Mouse (Mus musculus) liver, embryonic 16.5 days (tissue): ENCODE results near the gene Atrip. TPM values are rescaled to one million over a fixed set of nuclear protein-coding genes. Genes with fewer than 3 reads are reported as not detected.
A peak's percentile ranks its signal among the peaks of the same experiment; 100 is the strongest.

ENCODE experiments used
- ATAC-seq: fragments of 200-750 bp; cut with Nextera tagmentation; 2 replicates; pipeline ENCODE4 v1.8.0; 2017; ENCODE audit warnings: low read depth, mild to moderate bottlenecking, moderate number of reproducible peaks, moderate library complexity
- H3K27ac ChIP-seq: fragments of 300-500 bp; sonication (generic); 2 replicates; pipeline ENCODE4 v1.5.1; 2014; ENCODE audit warnings: mild to moderate bottlenecking, low read length
- H3K27me3 ChIP-seq: fragments of 300-500 bp; sonication (generic); 2 replicates; pipeline ENCODE4 v1.6.1; 2014; ENCODE audit warnings: low read depth, low read length, mixed read lengths; ENCODE audit not compliant: control insufficient read depth, insufficient read depth
- H3K36me3 ChIP-seq: fragments of 300-500 bp; sonication (generic); 2 replicates; pipeline ENCODE4 v1.6.1; 2014; ENCODE audit warnings: mild to moderate bottlenecking; ENCODE audit not compliant: control insufficient read depth, insufficient read depth
- H3K4me1 ChIP-seq: fragments of 300-500 bp; sonication (generic); 2 replicates; pipeline ENCODE4 v1.6.1; 2014; ENCODE audit warnings: low read depth, low read length, mixed read lengths; ENCODE audit not compliant: control insufficient read depth
- H3K4me2 ChIP-seq: fragments of 300-500 bp; sonication (generic); 2 replicates; pipeline ENCODE4 v1.6.1; 2014; ENCODE audit warnings: low read depth, low read length, mixed read lengths
- H3K4me3 ChIP-seq: fragments of 300-500 bp; sonication (generic); 2 replicates; pipeline ENCODE4 v1.5.1; 2014; ENCODE audit warnings: low read depth, mild to moderate bottlenecking, low read length
- H3K9ac ChIP-seq: fragments of 300-500 bp; sonication (generic); 2 replicates; pipeline ENCODE4 v1.6.1; 2014; ENCODE audit warnings: low read depth, low read length
- H3K9me3 ChIP-seq: fragments of 300-500 bp; sonication (generic); replicated peaks from 2 replicates; pipeline ENCODE4 v1.6.1; 2016; ENCODE audit warnings: low read length; ENCODE audit not compliant: control insufficient read depth
- WGBS: fragments of 180-500 bp; shearing (Covaris S2); extraction: QIAGEN DNeasy Blood & Tissue Kit; methylation state at CpG from one replicate; pipeline ENCODE4 v1.1.7; 2014; ENCODE audit not compliant: insufficient replicate concordance; 5-methylcytosine and 5-hydroxymethylcytosine counted together
- polyA plus RNA-seq: library from polyadenylated mRNA; unstranded; fragments of >200 nt; fragmentation: Nextera tagmentation; extraction: Ambion mirVana; gene quantifications from 2 replicates; pipeline ENCODE4 v1.2.1, GENCODE M21; 2015

Gene Atrip
- polyA plus RNA-seq, 1 experiment from 2014 or later: 8.8 TPM

DNA sequence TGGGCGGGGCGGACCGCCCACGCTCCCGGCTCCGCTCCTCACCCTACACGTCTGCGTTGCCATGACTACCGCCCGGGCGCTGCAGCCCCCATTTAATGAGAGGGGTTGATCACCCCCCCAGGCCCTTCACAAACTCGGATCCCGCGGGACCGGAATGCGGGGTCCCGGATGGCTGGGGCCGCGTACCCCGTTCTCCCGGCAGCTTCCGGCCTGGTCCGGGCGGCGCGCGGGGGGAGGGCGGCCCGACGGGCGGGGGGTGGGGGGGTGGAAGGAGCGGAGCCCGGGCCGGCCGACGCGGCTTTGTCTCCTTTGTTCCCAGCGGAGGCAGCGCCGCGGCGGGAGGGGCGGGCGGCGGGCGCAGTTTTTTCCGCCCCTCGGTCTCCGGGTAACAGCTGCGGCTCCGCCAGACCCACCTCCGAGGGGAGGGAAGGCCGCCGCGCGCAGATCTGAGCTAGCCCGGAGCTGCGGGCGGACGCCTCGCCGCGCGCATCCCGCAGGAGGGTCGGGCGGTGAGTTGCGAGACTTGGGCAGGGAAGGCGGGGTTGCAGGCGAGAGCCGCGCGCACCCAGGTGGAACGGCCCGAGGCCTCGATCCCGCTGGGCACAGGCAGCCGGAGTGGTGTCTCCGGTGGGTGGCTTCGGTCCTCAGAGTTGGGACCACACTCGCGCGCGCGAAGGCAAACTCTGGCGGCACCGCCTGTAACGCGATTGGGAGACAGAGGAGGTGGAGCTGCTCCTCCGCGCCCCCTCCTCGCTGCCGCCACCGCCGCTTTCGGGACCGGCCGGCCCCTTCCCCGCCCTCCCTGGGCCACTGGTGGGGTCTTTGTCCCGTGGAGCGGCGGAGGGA is 21.4 kb upstream of the Atrip start, which contains the start of gene Plxnb1:
Plxnb1 (plus strand) TSS at position 253 of the 846 bp plus-strand sequence.
- peak; percentile 28 for ATAC-seq
- under 1% methylated on average over 79 of the region's 102 CpGs for WGBS

DNA sequence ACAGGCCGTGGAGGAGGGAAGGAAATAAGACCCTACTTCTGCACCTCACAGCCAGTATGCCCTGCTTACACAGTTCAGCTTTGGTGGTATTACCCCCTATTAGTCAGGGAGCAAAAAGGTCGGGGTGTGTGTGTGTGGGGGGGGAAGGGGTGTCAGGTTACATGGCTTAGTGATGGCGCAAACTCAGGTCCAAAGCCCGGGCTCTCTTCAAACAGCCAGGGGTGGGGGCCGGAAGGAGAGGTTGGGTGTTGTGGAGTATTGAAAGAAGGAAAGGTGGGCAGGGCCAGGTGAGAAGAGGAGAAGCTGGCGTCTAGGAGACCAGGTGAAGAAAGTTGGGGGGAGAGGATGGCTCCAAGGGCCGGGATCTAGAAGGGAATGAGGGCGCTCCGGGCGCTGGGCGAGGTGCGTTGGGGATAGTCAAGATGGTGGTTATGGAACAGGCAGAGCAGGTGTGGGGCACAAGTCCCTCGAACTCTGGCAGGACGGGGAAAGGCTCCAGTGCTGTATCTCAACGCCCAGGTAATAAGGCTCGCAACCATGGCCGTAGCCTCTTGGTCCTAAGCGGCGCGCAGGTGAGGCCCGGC is 20.7 kb upstream of the Atrip start:
- Histone ChIP-seq H3K27me3 (peaks cover 37% of the 10 kb centered on the region), H3K9ac (peak overlapping the region; percentile 58), H3K36me3 (no peaks in the 10 kb centered on the region; the same call in 1 of the 2 replicates), H3K9me3 (no peaks in the 10 kb centered on the region), H3K27ac (peak overlapping the region; percentile 81), H3K4me3 (peak overlapping the region; percentile 59), H3K4me2 (peak overlapping the region; percentile 62), H3K4me1 (peaks cover 3% of the 10 kb centered on the region)
- WGBS: 4% methylated on average over 21 of the region's 21 CpGs
- ATAC-seq: peak; percentile 68

More for the DNA sequence above, 21.4 kb upstream of the Atrip start, which contains the start of gene Plxnb1:
- Histone ChIP-seq H3K4me2 (peak within 1 kb of the TSS; percentile 62), H3K9ac (peak within 1 kb of the TSS; percentile 58), H3K4me1 (peaks cover 3% of the 10 kb centered on the region), H3K27me3 (peaks cover 37% of the 10 kb centered on the region), H3K36me3 (no peaks in the 10 kb centered on the region; the same call in 1 of the 2 replicates), H3K4me3 (peak within 1 kb of the TSS; percentile 59), H3K27ac (peak within 1 kb of the TSS; percentile 81), H3K9me3 (no peaks in the 10 kb centered on the region)

DNA sequence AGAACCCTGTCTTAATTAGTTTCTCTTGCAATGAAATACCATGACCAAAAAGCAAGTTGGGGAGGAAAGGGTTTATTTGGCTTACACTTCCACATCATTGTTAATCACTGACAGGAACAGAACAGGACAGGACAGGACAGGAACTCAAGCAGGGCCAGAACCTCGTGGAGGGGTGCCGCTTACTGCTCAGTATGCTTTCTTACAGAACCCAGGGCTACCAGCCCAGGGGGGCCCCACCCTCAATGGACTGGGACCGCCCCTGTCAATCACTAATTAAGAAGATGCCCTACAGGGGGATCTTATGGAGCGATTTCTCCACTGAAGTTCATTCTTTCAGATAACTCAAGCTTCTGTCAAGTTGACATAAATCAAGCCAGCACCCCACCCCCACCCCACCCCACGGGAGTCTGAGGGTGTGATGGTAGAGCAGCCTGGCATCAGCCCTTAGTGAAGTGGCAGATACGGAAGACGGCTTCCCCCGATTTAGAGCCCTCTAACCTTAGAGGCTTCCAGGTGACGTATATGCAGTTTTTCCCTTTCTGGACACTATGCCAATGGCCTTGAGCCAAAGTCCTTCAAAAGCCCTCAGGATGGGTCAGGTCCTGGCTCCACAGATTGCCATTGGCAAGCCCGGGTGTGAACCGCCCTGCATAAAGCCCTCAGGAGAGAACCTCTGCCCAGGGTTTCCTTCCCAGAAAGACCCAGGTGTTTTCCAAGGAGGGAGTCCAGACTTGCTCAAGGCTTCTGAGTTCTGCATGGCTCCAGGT is 20.0 kb upstream of the Atrip start:
- H3K9ac ChIP-seq: peak overlapping the region; percentile 4; the same call in 1 of the 2 replicates
- ATAC-seq: no peak
- peak overlapping the region; percentile 7; the same call in 1 of the 2 replicates for H3K4me3 ChIP-seq
- peaks cover 3% of the 10 kb centered on the region for H3K4me1 ChIP-seq
- H3K9me3 ChIP-seq: no peaks in the 10 kb centered on the region
- peaks cover 37% of the 10 kb centered on the region for H3K27me3 ChIP-seq
- H3K27ac ChIP-seq: peak overlapping the region; percentile 79
- WGBS: 35% methylated on average over 11 of the region's 11 CpGs
- H3K36me3 ChIP-seq: no peaks in the 10 kb centered on the region; the same call in 1 of the 2 replicates
- peak overlapping the region; percentile 40 for H3K4me2 ChIP-seq

DNA sequence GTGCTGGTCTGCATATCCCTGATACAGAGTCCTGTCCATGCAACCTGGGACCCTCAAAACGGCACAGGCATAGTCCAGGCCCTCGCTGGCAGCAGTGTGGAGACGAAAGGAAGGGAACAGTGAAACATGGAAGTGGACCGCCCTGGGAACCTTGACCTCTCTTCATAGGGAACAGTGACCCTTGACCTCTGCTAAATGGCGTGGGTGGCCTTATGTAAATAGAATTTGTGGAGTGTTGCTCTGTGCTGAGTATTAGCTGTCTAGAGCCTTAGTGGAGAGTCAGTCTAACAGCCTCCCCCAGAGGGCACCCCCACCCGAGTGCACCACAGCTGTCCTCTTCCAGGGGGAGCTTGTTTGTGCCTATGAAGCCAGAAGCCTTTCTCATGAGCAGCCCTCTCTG is 18.9 kb upstream of the Atrip start:
- peaks cover 3% of the 10 kb centered on the region for H3K4me1 ChIP-seq
- WGBS: 48% methylated on average over 6 of the region's 6 CpGs
- H3K9me3 ChIP-seq: no peaks in the 10 kb centered on the region
- H3K36me3 ChIP-seq: no peaks in the 10 kb centered on the region; the same call in 1 of the 2 replicates
- ATAC-seq: peak; percentile 50
- no peak overlapping the region for H3K4me3 ChIP-seq
- H3K4me2 ChIP-seq: no peak overlapping the region
- H3K9ac ChIP-seq: no peak overlapping the region
- peak overlapping the region; percentile 61 for H3K27ac ChIP-seq
- H3K27me3 ChIP-seq: peaks cover 37% of the 10 kb centered on the region

DNA sequence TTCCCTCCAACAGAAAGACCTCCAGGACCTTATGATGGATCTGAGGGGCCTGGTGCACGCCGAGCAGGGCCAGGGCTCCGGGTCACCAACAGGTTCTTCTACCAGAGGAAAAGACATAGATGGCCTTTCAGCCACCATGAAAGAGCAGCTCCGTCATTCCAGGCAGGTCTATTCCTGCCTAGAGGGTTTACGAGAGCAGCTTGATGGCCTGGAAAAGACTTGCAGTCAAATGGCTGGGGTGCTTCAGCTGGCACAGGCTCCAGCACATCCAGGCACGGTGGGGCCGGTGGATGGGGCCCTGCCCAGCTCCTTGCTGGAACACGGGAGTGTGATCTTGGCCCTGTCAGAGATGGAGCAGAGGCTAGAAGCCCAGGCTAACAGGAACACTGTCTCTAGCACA is 17.9 kb upstream of the Atrip start:
- Histone ChIP-seq H3K4me2 (no peak overlapping the region), H3K36me3 (no peaks in the 10 kb centered on the region; the same call in 1 of the 2 replicates), H3K9ac (no peak overlapping the region), H3K27ac (no peak overlapping the region), H3K27me3 (peaks cover 31% of the 10 kb centered on the region), H3K4me1 (peaks cover 2% of the 10 kb centered on the region), H3K9me3 (no peaks in the 10 kb centered on the region), H3K4me3 (no peak overlapping the region)
- 82% methylated on average over 8 of the region's 8 CpGs for WGBS
- ATAC-seq: no peak

DNA sequence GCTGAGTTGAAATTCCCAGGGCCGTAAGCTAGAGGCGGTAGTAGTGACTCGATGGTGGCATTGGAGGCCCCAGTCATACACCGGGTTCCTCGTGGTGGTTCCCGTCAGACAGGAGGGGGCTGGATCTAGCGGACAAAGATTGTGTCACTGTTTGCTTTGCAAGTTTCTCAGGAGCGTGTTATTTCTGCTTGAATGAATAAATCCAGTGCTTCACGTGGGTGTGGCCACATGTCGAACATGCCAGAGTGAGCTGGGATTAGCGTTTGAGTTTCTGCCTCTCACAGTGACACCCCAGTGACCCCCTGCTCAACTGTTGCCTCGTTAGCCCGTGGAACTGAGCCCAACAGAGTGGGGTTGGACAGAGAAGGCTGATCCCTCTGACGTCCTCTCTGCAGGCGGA is 16.5 kb upstream of the Atrip start:
- H3K36me3 ChIP-seq: no peaks in the 10 kb centered on the region; the same call in 1 of the 2 replicates
- WGBS: 73% methylated on average over 15 of the region's 15 CpGs
- peak overlapping the region; percentile 34; the same call in 1 of the 2 replicates for H3K27ac ChIP-seq
- no peaks in the 10 kb centered on the region for H3K9me3 ChIP-seq
- no peak overlapping the region for H3K4me2 ChIP-seq
- ATAC-seq: no peak; the same call in 1 of the 2 replicates
- H3K27me3 ChIP-seq: peaks cover 17% of the 10 kb centered on the region
- peaks cover 2% of the 10 kb centered on the region for H3K4me1 ChIP-seq
- no peak overlapping the region for H3K4me3 ChIP-seq
- no peak overlapping the region for H3K9ac ChIP-seq

DNA sequence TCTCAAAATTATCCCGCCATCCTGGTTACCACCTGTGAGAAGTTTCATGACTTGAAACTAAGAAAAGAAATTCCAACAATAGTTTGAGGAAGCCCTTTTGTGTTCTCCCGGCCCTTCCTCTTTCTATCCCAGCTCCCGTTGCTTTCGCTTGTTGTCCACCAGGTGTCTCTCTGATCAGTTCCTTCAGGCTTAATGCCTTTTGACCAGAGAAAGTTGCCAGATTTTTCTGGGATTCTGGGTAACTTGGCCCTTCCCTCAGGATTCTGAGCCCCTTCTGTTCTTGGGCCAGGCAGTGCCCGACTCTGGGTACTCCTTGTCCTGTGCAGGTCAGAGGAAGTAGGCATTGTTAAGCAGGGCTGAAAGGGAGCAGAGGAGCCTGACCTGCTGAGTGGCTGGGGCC is 14.1 kb upstream of the Atrip start:
- 28% methylated on average over 5 of the region's 5 CpGs for WGBS
- no peak for ATAC-seq
- H3K4me2 ChIP-seq: no peak overlapping the region
- H3K27ac ChIP-seq: no peak overlapping the region
- no peaks in the 10 kb centered on the region; the same call in 1 of the 2 replicates for H3K36me3 ChIP-seq
- no peaks in the 10 kb centered on the region for H3K27me3 ChIP-seq
- no peak overlapping the region for H3K4me3 ChIP-seq
- H3K4me1 ChIP-seq: peaks cover 10% of the 10 kb centered on the region
- H3K9ac ChIP-seq: no peak overlapping the region
- H3K9me3 ChIP-seq: no peaks in the 10 kb centered on the region

DNA sequence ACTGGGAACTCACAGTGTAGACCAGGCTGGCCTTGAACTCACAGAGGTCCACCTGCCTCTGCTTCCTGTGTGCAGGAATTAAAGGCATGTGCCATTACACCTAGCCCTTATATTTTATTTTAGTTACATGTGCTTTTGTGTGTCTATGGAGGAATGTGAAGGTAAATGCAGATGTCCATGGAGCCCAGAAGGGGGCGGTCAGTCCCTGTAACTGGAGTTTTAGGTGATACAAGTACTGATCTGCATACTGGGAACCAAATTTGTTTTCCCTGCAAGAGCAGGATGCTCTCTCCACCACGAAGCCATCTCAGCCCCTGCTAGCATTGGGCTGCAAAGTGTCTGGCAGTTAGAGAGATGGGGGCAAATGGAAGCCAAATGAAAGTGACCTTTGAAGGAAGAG is 11.0 kb upstream of the Atrip start:
- Histone ChIP-seq H3K27ac (no peak overlapping the region), H3K9ac (no peak overlapping the region), H3K4me1 (peaks cover 24% of the 10 kb centered on the region), H3K4me2 (no peak overlapping the region), H3K9me3 (no peaks in the 10 kb centered on the region), H3K4me3 (no peak overlapping the region), H3K36me3 (0 out of 2 replicates have a peak, but pooled peaks cover 2% of the 10 kb centered on the region), H3K27me3 (no peaks in the 10 kb centered on the region)
- ATAC-seq: no peak
- 20% methylated on average over 2 of the region's 2 CpGs for WGBS
